Mouse (Mus musculus): ENCODE measurements at regions not wholly inside any gene's neighbourhood (a gene's known extent, or its start where the extent isn't known, plus 50 kb on each side); places are given as distances from the start of the nearest gene placed in this dataset.

DNA sequence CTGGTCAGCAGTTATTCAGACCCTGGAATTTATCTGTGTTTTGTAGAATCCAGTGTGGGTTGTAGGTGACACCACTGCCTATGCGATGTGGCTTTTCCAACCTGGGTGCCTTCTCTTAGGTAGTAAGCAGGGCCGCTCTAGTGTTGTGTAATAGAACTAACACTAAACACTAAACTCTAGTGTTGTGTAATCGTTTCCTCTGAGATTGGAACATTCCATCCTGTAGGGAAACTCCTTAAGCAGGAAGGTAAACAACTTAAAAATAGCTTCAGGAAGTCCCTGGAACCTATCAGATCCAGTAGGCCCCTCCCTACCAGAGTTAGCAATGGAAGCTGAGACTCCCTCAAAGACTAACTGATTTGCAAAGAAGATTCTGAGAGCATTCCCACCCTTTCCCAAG, 161.9 kb upstream of the Hs3st3a1 start:
- TF ChIP-seq CTCF (IDR thresholded peaks at IDR 0.05; ENCODE audit: insufficient read depth, low read length): no peak
- TF ChIP-seq POLR2A (IDR thresholded peaks at IDR 0.05; ENCODE audit: borderline replicate concordance, extremely low read depth, low read depth, low read length): no peak
